Mouse (Mus musculus) lung, embryonic 14.5 days (tissue): ENCODE data around the gene Edem1. TPM values are rescaled to one million over a fixed set of nuclear protein-coding genes. Genes with fewer than 3 reads are reported as not detected.

ENCODE experiments used
- ATAC-seq: fragments of 200-750 bp; cut with Nextera tagmentation; 2 replicates; pipeline ENCODE4 v1.8.0; 2017; ENCODE audit warnings: mild to moderate bottlenecking, moderate TSS enrichment, moderate library complexity; ENCODE audit not compliant: insufficient read depth
- DNase-seq: peaks from one replicate; pipeline ENCODE4 v3.0.0-alpha.2; 2015
- H3K27ac ChIP-seq: fragments of 300-500 bp; sonication (generic); 2 replicates; pipeline ENCODE4 v1.5.1; 2014; ENCODE audit warnings: low read depth, mild to moderate bottlenecking, moderate library complexity
- H3K27me3 ChIP-seq: fragments of 300-500 bp; sonication (generic); 2 replicates; pipeline ENCODE4 v1.6.1; 2014; ENCODE audit warnings: low read length, control low read depth; ENCODE audit not compliant: insufficient read depth
- H3K36me3 ChIP-seq: fragments of 300-500 bp; sonication (generic); 2 replicates; pipeline ENCODE4 v1.6.1; 2014; ENCODE audit warnings: control low read depth; ENCODE audit not compliant: insufficient read depth
- H3K4me1 ChIP-seq: fragments of 300-500 bp; sonication (generic); 2 replicates; pipeline ENCODE4 v1.6.1; 2014; ENCODE audit warnings: antibody characterized with exemption, control low read depth; ENCODE audit not compliant: insufficient read depth
- H3K4me2 ChIP-seq: fragments of 300-500 bp; sonication (generic); 2 replicates; pipeline ENCODE4 v1.6.1; 2014; ENCODE audit warnings: mild to moderate bottlenecking
- H3K4me3 ChIP-seq: fragments of 300-500 bp; sonication (generic); 2 replicates; pipeline ENCODE4 v1.5.1; 2014; ENCODE audit warnings: low read depth, low read length
- H3K9ac ChIP-seq: fragments of 300-500 bp; sonication (generic); 2 replicates; pipeline ENCODE4 v1.6.1; 2014
- H3K9me3 ChIP-seq: fragments of 300-500 bp; sonication (generic); 2 replicates; pipeline ENCODE4 v1.6.1; 2016; ENCODE audit warnings: low read depth, low read length, control low read depth
- CTCF ChIP-seq: IDR thresholded peaks from 2 replicates; pipeline ENCODE4 v1.5.1; 2016; ENCODE audit warnings: antibody characterized with exemption, low read depth
- WGBS: fragments of 180-500 bp; shearing (Covaris S2); extraction: QIAGEN DNeasy Blood & Tissue Kit; methylation state at CpG from one replicate; pipeline ENCODE4 v1.1.7; 2014; 5-methylcytosine and 5-hydroxymethylcytosine counted together
- polyA plus RNA-seq: library from polyadenylated mRNA; unstranded; fragments of >200 nt; fragmentation: Nextera tagmentation; extraction: Ambion mirVana; gene quantifications from 2 replicates; pipeline ENCODE4 v1.2.1, GENCODE M21; 2014

The Edem1 gene
- polyA plus RNA-seq, 1 experiment from 2014 or later: 41.5 TPM

DNA sequence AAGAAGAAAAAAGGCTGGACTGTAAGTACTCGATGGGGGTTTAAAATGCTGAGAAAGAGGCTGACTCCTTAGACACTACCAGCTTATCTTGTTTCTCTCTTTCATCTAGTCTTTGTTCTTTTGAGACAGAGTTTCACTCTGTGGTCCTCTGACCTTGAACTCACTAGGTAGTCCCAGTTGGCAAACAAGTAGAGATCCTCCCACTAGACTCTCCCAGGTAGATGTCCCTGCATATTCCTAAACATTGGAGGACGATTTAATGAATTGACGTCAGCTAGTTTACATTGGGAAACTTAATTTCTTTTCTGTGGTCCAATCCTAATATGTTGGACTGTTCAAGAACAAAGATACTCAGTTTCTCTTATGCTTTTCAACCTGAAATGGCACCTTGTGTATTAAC lies 42.9 kb upstream of the Edem1 start:
- H3K27ac ChIP-seq: no peak overlapping the region
- no peaks in the 10 kb centered on the region for H3K27me3 ChIP-seq
- ATAC-seq (no peak), DNase-seq (no peak)
- H3K4me2 ChIP-seq: no peak overlapping the region
- 0 out of 2 replicates have a peak, but pooled peaks cover 2% of the 10 kb centered on the region for H3K36me3 ChIP-seq
- TF ChIP-seq CTCF: no peak
- 80% methylated on average over 3 of the region's 3 CpGs for WGBS
- H3K4me3 ChIP-seq: no peak overlapping the region
- no peak overlapping the region for H3K9ac ChIP-seq
- H3K4me1 ChIP-seq: peaks cover 8% of the 10 kb centered on the region; the same call in 1 of the 2 replicates
- no peaks in the 10 kb centered on the region for H3K9me3 ChIP-seq

DNA sequence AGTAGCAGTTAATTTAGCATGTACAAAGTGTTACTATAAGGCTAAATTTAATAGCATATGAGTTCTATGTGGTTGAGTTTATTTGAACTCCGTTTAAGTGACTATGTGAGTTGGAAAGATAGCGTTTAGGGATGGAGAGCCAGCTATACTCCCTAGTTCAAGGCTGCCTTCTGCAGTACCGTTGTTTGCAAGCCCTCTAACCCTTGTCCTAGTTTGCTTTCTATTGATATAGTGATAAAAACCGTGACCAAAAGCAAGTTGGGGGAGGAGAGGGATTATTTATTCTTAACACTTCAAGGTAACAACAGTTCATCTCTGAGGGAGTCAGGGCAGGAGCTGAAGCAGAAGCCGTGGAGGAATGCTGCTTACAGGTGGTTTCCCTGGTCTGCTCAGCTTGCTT lies 36.9 kb upstream of the Edem1 start:
- no peak for DNase-seq
- ATAC-seq: no peak
- 0 out of 2 replicates have a peak, but pooled peaks cover 2% of the 10 kb centered on the region for H3K36me3 ChIP-seq
- H3K9ac ChIP-seq: no peak overlapping the region
- no peak overlapping the region for H3K27ac ChIP-seq
- H3K4me2 ChIP-seq: no peak overlapping the region
- no peaks in the 10 kb centered on the region for H3K9me3 ChIP-seq
- 55% methylated on average over 5 of the region's 5 CpGs for WGBS
- no peaks in the 10 kb centered on the region for H3K27me3 ChIP-seq
- H3K4me3 ChIP-seq: no peak overlapping the region
- TF ChIP-seq CTCF: no peak
- no peaks in the 10 kb centered on the region for H3K4me1 ChIP-seq

DNA sequence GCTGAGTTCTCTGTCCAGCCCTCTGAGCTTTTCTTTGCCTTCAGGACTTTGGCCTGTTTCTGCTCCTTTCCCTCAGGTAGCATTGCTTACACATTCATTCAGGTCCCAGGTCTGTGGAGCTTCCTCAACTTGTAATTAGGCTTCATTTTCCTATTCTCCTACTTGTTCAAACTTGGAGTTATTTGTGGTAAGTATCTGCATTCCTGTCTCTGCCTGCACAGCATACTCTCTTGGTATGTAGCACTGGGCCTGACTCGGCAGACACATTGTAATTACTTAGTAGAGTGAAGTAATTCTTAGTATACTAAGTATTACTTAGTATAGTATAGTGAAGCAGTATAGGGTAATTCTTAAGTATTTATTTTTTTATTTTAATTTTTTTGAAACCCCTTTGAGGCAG lies 32.5 kb upstream of the Edem1 start:
- H3K4me1 ChIP-seq: no peaks in the 10 kb centered on the region
- no peak for TF ChIP-seq CTCF
- H3K27ac ChIP-seq: no peak overlapping the region
- DNase-seq (no peak), ATAC-seq (no peak)
- WGBS: 64% methylated on average over 1 of the region's 1 CpGs
- H3K4me3 ChIP-seq: no peak overlapping the region
- no peaks in the 10 kb centered on the region for H3K9me3 ChIP-seq
- no peaks in the 10 kb centered on the region for H3K27me3 ChIP-seq
- H3K9ac ChIP-seq: no peak overlapping the region
- no peaks in the 10 kb centered on the region for H3K36me3 ChIP-seq
- H3K4me2 ChIP-seq: no peak overlapping the region

DNA sequence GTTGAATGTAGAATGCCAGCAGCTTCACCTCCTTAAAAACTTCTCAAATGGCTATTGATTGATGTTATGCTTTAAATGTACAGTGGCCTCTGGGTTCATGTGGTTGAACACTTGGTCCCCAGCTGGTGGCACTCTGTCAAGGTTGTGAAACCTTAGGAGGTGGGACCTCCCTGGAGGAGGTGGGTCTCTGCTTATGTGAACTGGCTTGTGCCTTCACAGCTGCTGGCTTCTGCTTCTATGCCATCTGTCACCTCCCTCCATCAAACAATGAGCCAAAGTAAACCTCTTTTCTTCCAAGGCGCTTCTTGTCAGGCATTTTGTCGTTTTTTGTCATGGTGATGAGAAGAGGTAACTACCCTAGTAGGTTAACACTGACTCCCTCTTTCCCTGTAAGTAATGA lies 31.7 kb upstream of the Edem1 start:
- DNase-seq (no peak), ATAC-seq (no peak)

DNA sequence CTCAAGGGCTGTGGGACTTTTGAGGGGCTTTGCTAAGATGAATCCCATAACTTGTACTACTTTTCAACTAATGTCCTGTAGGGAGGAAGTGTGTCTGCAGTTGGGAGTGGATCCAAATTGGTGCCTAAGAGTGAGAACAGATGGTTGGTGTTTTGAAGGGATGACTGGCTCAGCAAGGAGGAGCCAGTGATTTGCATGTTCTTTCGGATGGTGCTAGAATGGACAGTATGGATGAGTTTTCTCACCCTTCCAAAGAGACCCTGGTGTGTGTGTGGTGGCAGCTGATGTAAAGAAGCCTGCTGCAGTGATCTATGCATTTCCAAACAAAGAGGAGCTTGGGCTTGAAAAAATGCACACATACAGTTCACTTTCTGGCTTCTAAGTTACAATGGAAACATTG lies 23.2 kb upstream of the Edem1 start:
- no peaks in the 10 kb centered on the region for H3K9me3 ChIP-seq
- H3K4me2 ChIP-seq: no peak overlapping the region
- no peak for ATAC-seq
- H3K36me3 ChIP-seq: no peaks in the 10 kb centered on the region
- no peaks in the 10 kb centered on the region for H3K27me3 ChIP-seq
- H3K4me3 ChIP-seq: no peak overlapping the region
- H3K4me1 ChIP-seq: 0 out of 2 replicates have a peak, but pooled peaks cover 3% of the 10 kb centered on the region
- peak; percentile 41 for DNase-seq
- H3K27ac ChIP-seq: no peak overlapping the region
- H3K9ac ChIP-seq: no peak overlapping the region
- 33% methylated on average over 1 of the region's 1 CpGs for WGBS
- no peak for TF ChIP-seq CTCF

More for the DNA sequence above, 31.7 kb upstream of the Edem1 start:
- no peak for TF ChIP-seq CTCF
- no peak overlapping the region for H3K9ac ChIP-seq
- no peak overlapping the region for H3K27ac ChIP-seq
- 39% methylated on average over 2 of the region's 2 CpGs for WGBS
- no peaks in the 10 kb centered on the region for H3K4me1 ChIP-seq
- H3K4me2 ChIP-seq: no peak overlapping the region
- H3K9me3 ChIP-seq: no peaks in the 10 kb centered on the region
- H3K27me3 ChIP-seq: no peaks in the 10 kb centered on the region
- no peak overlapping the region for H3K4me3 ChIP-seq
- no peaks in the 10 kb centered on the region for H3K36me3 ChIP-seq

DNA sequence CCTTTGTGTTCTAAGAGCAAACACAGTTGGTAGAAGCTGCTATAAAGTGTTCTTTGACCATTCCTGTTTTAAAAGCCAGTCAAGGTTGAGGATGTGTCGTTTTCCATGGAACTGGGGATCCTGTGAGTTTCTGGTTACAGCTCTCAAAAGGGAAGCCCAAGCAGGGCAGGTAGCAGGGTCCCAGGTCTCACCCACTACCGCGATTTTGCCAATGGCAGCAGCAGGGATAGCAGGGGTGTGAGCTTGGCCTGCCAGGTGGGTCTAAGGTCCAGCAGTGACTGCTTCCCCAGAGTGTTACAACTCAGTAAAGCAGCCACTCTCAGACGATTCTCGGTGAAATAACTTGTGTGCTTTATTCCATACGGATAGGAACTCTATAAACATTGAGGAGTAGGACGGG lies 22.6 kb upstream of the Edem1 start:
- TF ChIP-seq CTCF: no peak
- Histone ChIP-seq H3K9ac (no peak overlapping the region), H3K4me3 (no peak overlapping the region), H3K36me3 (no peaks in the 10 kb centered on the region), H3K4me1 (0 out of 2 replicates have a peak, but pooled peaks cover 3% of the 10 kb centered on the region), H3K9me3 (no peaks in the 10 kb centered on the region), H3K4me2 (no peak overlapping the region), H3K27me3 (no peaks in the 10 kb centered on the region), H3K27ac (no peak overlapping the region)
- no peak for ATAC-seq
- DNase-seq: no peak
- 75% methylated on average over 7 of the region's 7 CpGs for WGBS

DNA sequence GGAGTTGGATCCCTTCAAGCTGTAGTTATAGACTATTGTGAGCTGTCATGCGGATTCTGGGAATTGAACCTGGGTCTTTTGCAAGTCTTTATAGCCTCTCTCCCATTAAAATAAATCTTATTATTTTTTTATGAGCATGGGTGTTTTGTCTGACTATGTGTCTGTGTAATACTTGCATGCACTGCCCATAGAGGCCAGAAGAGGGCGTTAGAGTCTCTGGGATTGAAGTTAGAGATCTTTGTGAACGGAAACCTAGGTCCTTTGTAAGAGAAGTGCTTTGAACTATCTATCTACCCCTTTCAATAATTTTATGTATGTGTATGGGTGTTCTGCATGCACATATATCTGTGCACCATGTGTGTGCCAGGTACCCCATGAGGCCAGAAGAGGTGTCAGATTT lies 21.0 kb upstream of the Edem1 start:
- Histone ChIP-seq H3K9me3 (no peaks in the 10 kb centered on the region), H3K36me3 (no peaks in the 10 kb centered on the region), H3K27ac (no peak overlapping the region), H3K4me2 (no peak overlapping the region), H3K4me1 (0 out of 2 replicates have a peak, but pooled peaks cover 3% of the 10 kb centered on the region), H3K4me3 (no peak overlapping the region), H3K27me3 (no peaks in the 10 kb centered on the region), H3K9ac (no peak overlapping the region)
- WGBS: 67% methylated on average over 3 of the region's 3 CpGs
- TF ChIP-seq CTCF: 0 out of 2 replicates have a peak, but pooled peaks have one; percentile 14
- DNase-seq (no peak), ATAC-seq (no peak)

DNA sequence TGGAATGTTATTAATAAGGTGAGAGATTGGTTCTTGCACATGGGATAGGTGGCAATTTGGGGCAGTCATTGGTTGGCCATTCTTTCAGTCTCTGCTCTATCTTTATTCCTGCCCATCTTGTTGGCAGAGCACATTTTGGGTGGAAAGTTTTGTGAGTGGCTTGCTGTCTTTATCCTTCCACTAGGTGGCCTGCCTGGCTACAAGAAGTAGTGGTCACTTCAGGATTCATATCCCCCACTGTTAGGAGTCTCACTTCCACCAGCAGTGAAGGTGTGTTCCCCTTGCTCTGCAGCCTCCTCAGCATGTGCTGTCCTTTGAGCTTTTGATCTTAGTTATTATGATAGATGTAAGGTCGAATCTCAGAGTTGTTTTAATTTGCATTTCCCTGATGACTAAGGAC lies 19.7 kb upstream of the Edem1 start:
- no peak for DNase-seq
- Histone ChIP-seq H3K4me2 (no peak overlapping the region), H3K4me3 (no peak overlapping the region), H3K4me1 (0 out of 2 replicates have a peak, but pooled peaks cover 3% of the 10 kb centered on the region), H3K27ac (no peak overlapping the region), H3K9me3 (no peaks in the 10 kb centered on the region), H3K36me3 (0 out of 2 replicates have a peak, but pooled peaks cover 3% of the 10 kb centered on the region), H3K9ac (no peak overlapping the region), H3K27me3 (no peaks in the 10 kb centered on the region)
- no peak for ATAC-seq
- TF ChIP-seq CTCF: peak; percentile 19; the same call in 1 of the 2 replicates
- WGBS: 67% methylated on average over 1 of the region's 1 CpGs
